Mouse (Mus musculus) c-Kit-positive CD71-negative TER-119-negative erythroid progenitor cells, embryonic 14.5 days (primary cell): ENCODE data around the gene Olig2.

Source experiments
- DNase-seq: peaks from one replicate; pipeline ENCODE4 v3.0.0-alpha.2; 2013; ENCODE audit warnings: low read depth

Gene Olig2

GRCm38 (mm10) chr16:91270982-91271549 lies 45.8 kb downstream of the Olig2 start:
- DNase-seq, result no peak

GRCm38 (mm10) chr16:91271634-91272033 lies 46.4 kb downstream of the Olig2 start:
- no peak for DNase-seq
